ENCODE assay signal across 7 mouse cellular contexts in genomic region chr12:33147497-33148267, GRCm38 (mm10). TPM values are rescaled to one million over a fixed set of nuclear protein-coding genes. Genes with fewer than 3 reads are reported as not detected.
A peak's percentile ranks its signal among the peaks of the same experiment; 100 is the strongest.
DNase-seq lines count a peak whose midpoint lies in the region; ATAC-seq lines count a peak whose summit lies in the region.

TSS of gene Atxn7l1 (plus strand) at chr12:33147693.

- H3K4me2 ChIP-seq in intestine, embryonic 16.5 days (ENCODE audit: low read depth, low read length): peak within 1 kb of the TSS; percentile 80
- peak within 1 kb of the TSS; percentile 94 for H3K4me2 ChIP-seq in midbrain, embryonic 11.5 days

- H3K36me3 ChIP-seq in intestine, embryonic 16.5 days (ENCODE audit: control insufficient read depth, insufficient read depth, low read length): no peaks in the 10 kb centered on the region
- no peaks in the 10 kb centered on the region for H3K36me3 ChIP-seq in midbrain, embryonic 11.5 days (ENCODE audit: control insufficient read depth, insufficient read depth, low read length)

- peak within 1 kb of the TSS; percentile 97 for H3K9ac ChIP-seq in intestine, embryonic 16.5 days (ENCODE audit: low read depth, low read length)
- H3K9ac ChIP-seq in midbrain, embryonic 11.5 days (ENCODE audit: low read length): peak within 1 kb of the TSS; percentile 84

- intact Hi-C loops in left cerebral cortex, postnatal 36 days (cut with DNase I): loop anchor here (5.0 to 10.0 kb wide), 2 partner anchors 97 to 185 kb away; no protein-coding TSS in a partner anchor

- no peaks in the 10 kb centered on the region for H3K9me3 ChIP-seq in intestine, embryonic 16.5 days (ENCODE audit: control insufficient read depth, low read length)
- H3K9me3 ChIP-seq in midbrain, embryonic 11.5 days (ENCODE audit: control insufficient read depth, low read length): no peaks in the 10 kb centered on the region

- peaks cover 16% of the 10 kb centered on the region for H3K4me1 ChIP-seq in intestine, embryonic 16.5 days (ENCODE audit: control insufficient read depth, insufficient read depth, low read length)
- H3K4me1 ChIP-seq in midbrain, embryonic 11.5 days (ENCODE audit: control insufficient read depth, insufficient read depth, low read length): peaks cover 4% of the 10 kb centered on the region; the same call in 1 of the 2 replicates

- peak; percentile 96 for ATAC-seq in intestine, embryonic 16.5 days
- ATAC-seq in midbrain, embryonic 11.5 days (ENCODE audit: low FRiP score): peak; percentile 96

- peak within 1 kb of the TSS; percentile 81 for H3K4me3 ChIP-seq in intestine, embryonic 16.5 days (ENCODE audit: low read length)
- H3K4me3 ChIP-seq in midbrain, embryonic 11.5 days (ENCODE audit: low read depth, low read length): peak within 1 kb of the TSS; percentile 65

- H3K27me3 ChIP-seq in intestine, embryonic 16.5 days (replicated peaks; ENCODE audit: control insufficient read depth, insufficient read depth, low read length): 0 out of 2 replicates have a peak, but pooled peaks cover 3% of the 10 kb centered on the region
- peaks cover 5% of the 10 kb centered on the region for H3K27me3 ChIP-seq in midbrain, embryonic 11.5 days (ENCODE audit: control insufficient read depth, insufficient read depth, low read length)

- DNase-seq in adrenal gland, adult 8-10 months: peak; percentile 87
- DNase-seq in embryo, embryonic 9.5 days (ENCODE audit: extremely low spot score): peak; percentile 94
- peak; percentile 87 to 90 for DNase-seq in gastrocnemius, postnatal 4 days (ENCODE audit: low spot score in 2 of 2)
- peak; percentile 91 for DNase-seq in left cerebral cortex, postnatal 36 days (ENCODE audit: low spot score in 2 of 2)
- DNase-seq in midbrain, embryonic 11.5 days (ENCODE audit: low spot score, missing footprints): peak; percentile 100
- DNase-seq in skeletal muscle tissue, adult 2 months (ENCODE audit: low read depth, low spot score): peak; percentile 95

- under 1% methylated on average over 42 of the region's 54 CpGs for WGBS in intestine, embryonic 16.5 days
- under 1% methylated on average over 53 of the region's 54 CpGs for WGBS in midbrain, embryonic 11.5 days

- peak within 1 kb of the TSS; percentile 81 for H3K27ac ChIP-seq in intestine, embryonic 16.5 days (ENCODE audit: low read length)
- peak within 1 kb of the TSS; percentile 27; the same call in 1 of the 2 replicates for H3K27ac ChIP-seq in midbrain, embryonic 11.5 days (ENCODE audit: low read depth, low read length)

RNA-seq across cellular contexts. Expression of gene Atxn7l1, which starts in this region (rescaled TPM):
- total RNA-seq in adrenal gland, adult 8-10 months (2022): 10 to 100 TPM; 25.2 to 44.6 (median 35.4) TPM
- 10 to 100 TPM; 28.0 to 29.2 TPM for total RNA-seq in gastrocnemius, postnatal 4 days (2021)
- 12.9 and 14.5 TPM in 2 replicates for polyA plus RNA-seq in intestine, embryonic 16.5 days (2015; fragmentation: Nextera tagmentation; extraction: Ambion mirVana)
- 10 to 100 TPM; 49.8 to 67.5 TPM for total RNA-seq in left cerebral cortex, postnatal 36 days (2021)
- 16.9 and 17.0 TPM in 2 replicates for polyA plus RNA-seq in midbrain, embryonic 11.5 days (2014; fragmentation: Nextera tagmentation; extraction: Ambion mirVana)

Comparison
In these comparisons a context has a peak if more than half of its experiments do, and no peak if none do; other contexts are left out.
1. Peak in every context shown above with its lines: DNase-seq, ATAC-seq, H3K4me3 ChIP-seq and H3K27ac ChIP-seq.